Mouse (Mus musculus) lung, postnatal 0 days (tissue): ENCODE data around the gene Hlcs.

Experiments
- CTCF ChIP-seq: IDR thresholded peaks from 2 replicates; pipeline ENCODE4 v1.5.1; 2016; ENCODE audit warnings: antibody characterized with exemption, mild to moderate bottlenecking
- EP300 ChIP-seq: IDR thresholded peaks from 2 replicates; pipeline ENCODE4 v1.6.1; 2016; ENCODE audit warnings: antibody characterized with exemption, mild to moderate bottlenecking, control low read depth

DNA sequence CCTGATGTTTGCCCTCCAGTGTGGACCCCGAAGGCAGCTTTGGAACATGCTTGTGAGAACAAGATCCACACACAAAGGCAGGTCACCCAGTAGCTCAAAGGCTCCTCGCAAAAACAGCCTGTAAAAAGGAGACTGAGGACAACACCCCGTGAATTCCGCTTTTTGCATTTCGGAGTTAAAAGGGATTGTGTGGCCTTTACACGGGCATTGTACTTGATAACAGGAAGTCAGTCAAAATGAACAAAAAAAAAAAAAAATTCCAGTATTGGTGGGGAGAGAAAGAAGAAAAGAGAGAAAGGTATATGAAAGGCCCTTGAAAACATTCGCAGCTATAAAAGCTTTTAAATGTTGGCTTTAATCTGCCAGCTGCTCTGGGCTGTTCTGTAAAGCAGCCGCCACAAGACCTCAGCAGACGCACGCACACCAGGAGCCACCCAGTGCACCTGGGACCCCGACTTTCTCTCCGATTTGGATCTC lies 58.9 kb downstream of the Hlcs start:
- TF ChIP-seq CTCF (no peak), EP300 (no peak)
